Mouse (Mus musculus): ENCODE measurements around the gene Gpr1. TPM values are rescaled to one million over a fixed set of nuclear protein-coding genes. Genes with fewer than 3 reads are reported as not detected.

The Gpr1 gene
- 0.35 TPM in 1 of 2 replicates, not detected in the other for polyA plus RNA-seq (2014; fragmentation: Nextera tagmentation; extraction: Ambion mirVana)

DNA sequence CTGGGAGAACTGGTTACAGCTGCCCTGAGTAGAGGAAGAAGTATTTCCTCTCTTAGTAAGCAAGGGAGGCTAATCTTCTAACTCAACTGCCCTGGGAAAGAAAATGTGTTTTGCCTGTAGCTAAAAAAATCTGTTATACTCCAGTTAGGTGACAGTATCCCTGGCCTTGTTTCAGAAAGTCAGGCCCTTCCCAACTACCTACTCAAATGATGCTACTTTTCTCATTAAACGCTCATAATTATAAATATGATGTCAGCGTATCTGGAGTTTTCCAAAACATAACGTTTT lies at the start of gene Gpr1:
Gpr1 (minus strand) TSS at position 273 of the 288 bp plus-strand sequence.
- 26% methylated on average over 3 of the region's 3 CpGs for WGBS
- Histone ChIP-seq H3K27me3 (ENCODE audit: control insufficient read depth, insufficient read depth, low read length) (no peaks in the 10 kb centered on the region), H3K36me3 (ENCODE audit: control insufficient read depth, insufficient read depth, low read length) (no peaks in the 10 kb centered on the region), H3K4me3 (ENCODE audit: low read depth, low read length) (no peak within 1 kb of the TSS), H3K27ac (ENCODE audit: low read depth, low read length) (no peak within 1 kb of the TSS), H3K4me2 (ENCODE audit: low read depth, low read length, severe bottlenecking) (peak within 1 kb of the TSS; percentile 40; the same call in 1 of the 2 replicates), H3K4me1 (replicated peaks; ENCODE audit: control insufficient read depth, insufficient read depth, low read length) (peaks cover 2% of the 10 kb centered on the region; the same call in 1 of the 2 replicates), H3K9ac (ENCODE audit: low read length) (peak within 1 kb of the TSS; percentile 43), H3K9me3 (ENCODE audit: control insufficient read depth, low read length) (no peaks in the 10 kb centered on the region)
- no peak for DNase-seq (ENCODE audit: low spot score)
- no peak for ATAC-seq (replicated peaks; ENCODE audit: low FRiP score)

DNA sequence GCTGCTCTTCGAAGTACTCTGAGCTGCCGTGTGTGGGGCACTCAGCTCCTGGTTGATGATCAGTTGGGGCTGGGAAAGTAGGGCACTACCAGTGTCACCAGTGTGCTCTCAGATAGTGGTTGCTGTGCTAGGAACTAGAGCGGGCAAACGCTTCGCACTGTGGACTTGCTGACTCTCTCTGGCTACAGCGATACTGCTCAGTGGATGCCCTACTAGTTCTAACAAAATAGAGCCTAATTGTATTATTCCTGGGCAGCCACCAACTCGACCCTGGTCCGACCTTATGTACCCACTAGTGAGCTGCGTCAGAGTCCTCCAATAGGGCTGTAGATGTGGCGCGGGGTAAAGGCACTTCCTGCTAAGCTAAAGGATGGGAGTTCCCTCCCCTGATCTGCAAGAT lies 49.3 kb upstream of the Gpr1 start:
- ATAC-seq (replicated peaks; ENCODE audit: low FRiP score), result no peak
- H3K4me1 ChIP-seq (replicated peaks; ENCODE audit: control insufficient read depth, insufficient read depth, low read length), result no peaks in the 10 kb centered on the region
- DNase-seq (ENCODE audit: low spot score), result no peak

DNA sequence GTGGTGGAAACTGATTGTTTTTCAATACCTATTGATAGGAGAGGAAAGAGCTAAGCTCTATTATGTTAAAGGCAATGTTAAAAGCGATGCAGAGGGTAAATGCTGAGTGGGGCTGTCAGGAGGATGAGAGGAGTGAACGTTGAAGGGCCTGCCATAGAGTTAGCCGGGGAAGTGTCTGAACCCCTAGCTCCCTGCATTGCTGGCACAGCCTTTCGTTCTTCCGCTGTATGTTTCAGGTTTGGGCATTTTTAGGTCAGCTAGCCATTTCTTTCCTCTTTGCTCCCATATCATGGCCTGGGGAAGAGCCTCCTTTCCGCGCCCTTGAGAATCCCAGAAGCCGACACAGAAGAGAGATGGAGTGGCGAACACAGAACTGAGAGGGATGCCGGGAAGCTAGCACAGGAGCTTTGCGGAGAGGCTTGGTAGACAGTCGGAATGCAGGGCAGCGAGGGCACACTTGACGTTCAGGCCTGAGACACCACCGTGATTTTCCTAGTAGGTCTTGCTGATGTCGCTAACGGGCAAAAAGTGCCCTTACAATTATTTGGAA lies 46.8 kb upstream of the Gpr1 start:
- H3K9me3 ChIP-seq (ENCODE audit: control insufficient read depth, low read length), result no peaks in the 10 kb centered on the region
- no peaks in the 10 kb centered on the region for H3K4me1 ChIP-seq (replicated peaks; ENCODE audit: control insufficient read depth, insufficient read depth, low read length)
- WGBS, result 42% methylated on average over 17 of the region's 17 CpGs
- no peak for DNase-seq (ENCODE audit: low spot score)
- no peak overlapping the region for H3K4me3 ChIP-seq (ENCODE audit: low read depth, low read length)
- H3K27me3 ChIP-seq (ENCODE audit: control insufficient read depth, insufficient read depth, low read length), result peaks cover 43% of the 10 kb centered on the region
- H3K36me3 ChIP-seq (ENCODE audit: control insufficient read depth, insufficient read depth, low read length), result no peaks in the 10 kb centered on the region
- no peak overlapping the region for H3K9ac ChIP-seq (ENCODE audit: low read length)
- ATAC-seq (replicated peaks; ENCODE audit: low FRiP score), result no peak
- H3K27ac ChIP-seq (ENCODE audit: low read depth, low read length), result no peak overlapping the region
- H3K4me2 ChIP-seq (ENCODE audit: low read depth, low read length, severe bottlenecking), result no peak overlapping the region

More for the DNA sequence above, 49.3 kb upstream of the Gpr1 start:
- Histone ChIP-seq H3K36me3 (ENCODE audit: control insufficient read depth, insufficient read depth, low read length) (no peaks in the 10 kb centered on the region), H3K4me2 (ENCODE audit: low read depth, low read length, severe bottlenecking) (no peak overlapping the region), H3K4me3 (ENCODE audit: low read depth, low read length) (no peak overlapping the region), H3K9me3 (ENCODE audit: control insufficient read depth, low read length) (no peaks in the 10 kb centered on the region), H3K27me3 (ENCODE audit: control insufficient read depth, insufficient read depth, low read length) (peaks cover 48% of the 10 kb centered on the region), H3K27ac (ENCODE audit: low read depth, low read length) (no peak overlapping the region), H3K9ac (ENCODE audit: low read length) (no peak overlapping the region)
- WGBS, result 29% methylated on average over 11 of the region's 11 CpGs

DNA sequence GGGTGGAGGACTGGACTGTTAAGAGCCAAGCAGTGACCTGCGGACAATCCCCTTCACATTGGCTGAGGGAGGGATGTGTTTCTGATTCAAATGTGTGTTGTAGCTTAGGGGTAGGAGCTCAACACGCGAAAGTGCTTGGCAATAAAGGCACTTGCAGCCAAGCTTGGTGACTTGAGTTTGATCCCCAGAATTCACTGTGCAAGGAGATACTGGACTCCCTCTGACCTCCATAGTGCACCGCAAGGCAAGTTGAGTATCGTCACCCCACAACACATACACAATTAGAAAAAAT lies 46.3 kb upstream of the Gpr1 start:
- no peak for ATAC-seq (replicated peaks; ENCODE audit: low FRiP score)
- DNase-seq (ENCODE audit: low spot score), result no peak

DNA sequence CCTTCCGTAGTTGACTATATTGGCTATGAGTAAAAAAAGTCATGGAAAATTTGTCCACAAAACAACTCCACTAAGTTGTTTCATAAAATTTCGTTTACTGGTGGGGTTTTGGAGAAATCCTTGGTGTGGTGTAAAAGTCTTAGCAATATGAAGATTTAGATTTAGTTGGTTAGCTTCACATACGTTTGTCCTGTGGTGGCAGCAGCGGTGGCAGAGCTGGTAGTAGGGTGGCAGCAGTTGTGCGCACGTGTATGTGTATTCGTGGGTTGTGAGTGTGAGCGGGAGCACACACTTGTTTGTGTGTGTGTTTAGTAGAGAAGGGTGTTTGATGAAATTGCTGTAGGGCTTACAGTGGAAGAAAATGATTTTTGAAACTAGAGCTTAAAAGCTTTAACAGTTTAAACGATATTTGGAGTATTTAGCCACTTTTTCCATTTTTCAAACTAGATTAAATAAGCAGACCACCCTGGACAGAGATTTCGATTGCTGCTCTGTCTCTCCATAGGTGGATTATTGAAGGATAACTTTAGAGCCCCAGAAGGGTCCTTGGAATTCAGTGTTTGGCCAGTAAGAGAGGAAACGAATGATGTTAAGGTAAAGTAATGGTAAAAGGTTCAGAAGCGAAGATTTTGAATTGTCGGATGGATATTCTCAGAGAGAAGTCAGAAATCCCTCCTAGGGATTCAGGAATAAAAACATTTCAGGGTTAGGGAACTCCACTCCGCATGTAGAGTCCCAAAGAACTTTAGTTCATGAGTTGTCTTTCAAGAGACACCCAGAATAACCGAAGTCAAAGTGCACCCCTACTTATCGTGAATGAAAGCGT lies 45.8 kb upstream of the Gpr1 start:
- no peak for DNase-seq (ENCODE audit: low spot score)

More for the DNA sequence above, 46.3 kb upstream of the Gpr1 start:
- no peak overlapping the region for H3K4me3 ChIP-seq (ENCODE audit: low read depth, low read length)
- H3K9me3 ChIP-seq (ENCODE audit: control insufficient read depth, low read length), result no peaks in the 10 kb centered on the region
- H3K27me3 ChIP-seq (ENCODE audit: control insufficient read depth, insufficient read depth, low read length), result peaks cover 42% of the 10 kb centered on the region
- H3K9ac ChIP-seq (ENCODE audit: low read length), result no peak overlapping the region
- no peaks in the 10 kb centered on the region for H3K36me3 ChIP-seq (ENCODE audit: control insufficient read depth, insufficient read depth, low read length)
- no peaks in the 10 kb centered on the region for H3K4me1 ChIP-seq (replicated peaks; ENCODE audit: control insufficient read depth, insufficient read depth, low read length)
- no peak overlapping the region for H3K4me2 ChIP-seq (ENCODE audit: low read depth, low read length, severe bottlenecking)
- no peak overlapping the region for H3K27ac ChIP-seq (ENCODE audit: low read depth, low read length)
- 46% methylated on average over 5 of the region's 5 CpGs for WGBS

DNA sequence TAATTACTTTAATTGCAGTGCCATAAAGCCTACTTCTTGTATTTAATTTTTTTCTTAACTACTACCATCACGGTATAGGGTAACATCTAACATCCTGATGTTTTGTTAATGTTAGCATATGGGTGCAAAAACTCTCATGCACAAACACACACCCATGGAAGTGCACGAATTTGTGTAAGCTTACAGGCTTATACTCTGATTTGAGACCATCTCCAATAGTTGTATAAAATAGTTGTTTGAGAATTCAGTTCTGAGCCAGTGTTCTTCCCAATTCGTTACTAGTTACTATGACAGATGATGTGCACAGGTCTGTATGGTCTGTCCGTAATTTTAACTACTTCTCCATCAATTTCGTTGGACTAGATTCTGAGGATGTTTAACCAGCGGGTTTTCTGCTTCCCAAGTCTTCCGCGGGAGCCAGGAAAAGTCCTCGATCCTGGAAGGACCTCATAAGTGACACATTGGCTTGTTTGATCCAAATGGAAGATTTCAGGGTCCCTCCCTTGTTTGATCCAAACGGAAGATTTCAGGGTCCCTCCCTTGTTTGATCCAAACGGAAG lies 45.0 kb upstream of the Gpr1 start:
- H3K27me3 ChIP-seq (ENCODE audit: control insufficient read depth, insufficient read depth, low read length), result peaks cover 43% of the 10 kb centered on the region
- H3K9ac ChIP-seq (ENCODE audit: low read length), result no peak overlapping the region
- ATAC-seq (replicated peaks; ENCODE audit: low FRiP score) (no peak), DNase-seq (ENCODE audit: low spot score) (no peak)
- no peak overlapping the region for H3K27ac ChIP-seq (ENCODE audit: low read depth, low read length)
- H3K4me3 ChIP-seq (ENCODE audit: low read depth, low read length), result no peak overlapping the region
- no peaks in the 10 kb centered on the region; the same call in 1 of the 2 replicates for H3K4me1 ChIP-seq (replicated peaks; ENCODE audit: control insufficient read depth, insufficient read depth, low read length)
- no peak overlapping the region for H3K4me2 ChIP-seq (ENCODE audit: low read depth, low read length, severe bottlenecking)
- no peaks in the 10 kb centered on the region for H3K36me3 ChIP-seq (ENCODE audit: control insufficient read depth, insufficient read depth, low read length)
- 42% methylated on average over 11 of the region's 11 CpGs for WGBS
- no peaks in the 10 kb centered on the region for H3K9me3 ChIP-seq (ENCODE audit: control insufficient read depth, low read length)

More for the DNA sequence above, 45.8 kb upstream of the Gpr1 start:
- Histone ChIP-seq H3K27me3 (ENCODE audit: control insufficient read depth, insufficient read depth, low read length) (peaks cover 44% of the 10 kb centered on the region), H3K4me3 (ENCODE audit: low read depth, low read length) (no peak overlapping the region), H3K4me1 (replicated peaks; ENCODE audit: control insufficient read depth, insufficient read depth, low read length) (no peaks in the 10 kb centered on the region; the same call in 1 of the 2 replicates), H3K9ac (ENCODE audit: low read length) (no peak overlapping the region), H3K27ac (ENCODE audit: low read depth, low read length) (no peak overlapping the region), H3K9me3 (ENCODE audit: control insufficient read depth, low read length) (no peaks in the 10 kb centered on the region), H3K36me3 (ENCODE audit: control insufficient read depth, insufficient read depth, low read length) (no peaks in the 10 kb centered on the region), H3K4me2 (ENCODE audit: low read depth, low read length, severe bottlenecking) (no peak overlapping the region)
- WGBS, result 49% methylated on average over 17 of the region's 17 CpGs
- no peak for ATAC-seq (replicated peaks; ENCODE audit: low FRiP score)

DNA sequence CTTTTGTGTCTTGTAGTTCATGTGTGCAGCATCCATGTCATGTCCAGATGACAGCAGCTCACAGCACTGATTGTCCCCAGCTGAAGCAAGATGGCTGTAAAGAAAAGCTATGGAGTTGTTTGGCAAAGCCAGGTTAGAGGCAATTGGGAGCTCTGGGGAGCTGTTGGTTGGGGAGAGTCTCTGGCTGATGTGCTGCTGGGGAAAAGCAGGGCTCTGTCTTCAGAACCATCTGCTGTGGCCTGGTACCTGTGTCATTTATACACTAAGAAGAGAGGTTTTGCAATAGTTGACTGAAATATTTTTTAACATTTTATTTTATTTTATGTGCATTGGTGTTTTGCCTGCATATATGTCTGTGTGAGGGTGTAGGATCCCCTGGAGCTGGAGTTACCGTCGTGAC lies 44.2 kb upstream of the Gpr1 start:
- 45% methylated on average over 2 of the region's 2 CpGs for WGBS
- H3K9ac ChIP-seq (ENCODE audit: low read length), result no peak overlapping the region
- H3K4me2 ChIP-seq (ENCODE audit: low read depth, low read length, severe bottlenecking), result no peak overlapping the region
- no peaks in the 10 kb centered on the region for H3K9me3 ChIP-seq (ENCODE audit: control insufficient read depth, low read length)
- ATAC-seq (replicated peaks; ENCODE audit: low FRiP score) (no peak), DNase-seq (ENCODE audit: low spot score) (no peak)
- H3K4me3 ChIP-seq (ENCODE audit: low read depth, low read length), result no peak overlapping the region
- H3K27ac ChIP-seq (ENCODE audit: low read depth, low read length), result no peak overlapping the region
- no peaks in the 10 kb centered on the region for H3K36me3 ChIP-seq (ENCODE audit: control insufficient read depth, insufficient read depth, low read length)
- H3K27me3 ChIP-seq (ENCODE audit: control insufficient read depth, insufficient read depth, low read length), result peaks cover 39% of the 10 kb centered on the region
- no peaks in the 10 kb centered on the region; the same call in 1 of the 2 replicates for H3K4me1 ChIP-seq (replicated peaks; ENCODE audit: control insufficient read depth, insufficient read depth, low read length)

DNA sequence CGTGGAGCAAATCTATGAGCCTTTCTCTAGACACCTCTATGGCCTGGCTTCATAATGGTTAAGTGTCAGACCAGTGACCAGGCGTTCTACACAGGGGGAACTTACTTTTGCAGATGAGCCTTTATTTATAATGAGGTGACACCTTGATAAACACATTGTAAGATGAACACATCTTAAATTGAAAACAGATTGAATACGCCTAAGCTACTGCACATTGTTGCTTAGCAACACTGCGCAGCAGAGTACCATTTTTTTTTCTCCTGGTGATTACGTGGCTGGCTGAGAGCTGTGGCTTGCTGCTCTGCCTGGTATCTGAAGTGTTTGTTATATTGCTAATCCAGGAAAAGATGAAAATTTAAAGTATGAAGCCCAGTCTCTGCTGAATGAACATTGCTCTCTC lies 41.7 kb upstream of the Gpr1 start:
- ATAC-seq (replicated peaks; ENCODE audit: low FRiP score) (no peak), DNase-seq (ENCODE audit: low spot score) (no peak)
- Histone ChIP-seq H3K4me2 (ENCODE audit: low read depth, low read length, severe bottlenecking) (no peak overlapping the region), H3K27me3 (ENCODE audit: control insufficient read depth, insufficient read depth, low read length) (peaks cover 44% of the 10 kb centered on the region), H3K4me3 (ENCODE audit: low read depth, low read length) (no peak overlapping the region), H3K4me1 (replicated peaks; ENCODE audit: control insufficient read depth, insufficient read depth, low read length) (peaks cover 7% of the 10 kb centered on the region), H3K9me3 (ENCODE audit: control insufficient read depth, low read length) (no peaks in the 10 kb centered on the region), H3K9ac (ENCODE audit: low read length) (no peak overlapping the region), H3K36me3 (ENCODE audit: control insufficient read depth, insufficient read depth, low read length) (no peaks in the 10 kb centered on the region), H3K27ac (ENCODE audit: low read depth, low read length) (peak overlapping the region; percentile 37)
- 17% methylated on average over 5 of the region's 5 CpGs for WGBS
